Mouse (Mus musculus) adrenal gland, postnatal 4 days (tissue): ENCODE measurements around the gene Tmem170. TPM values are rescaled to one million over a fixed set of nuclear protein-coding genes. Genes with fewer than 3 reads are reported as not detected.

ENCODE experiments used
- DNase-seq, 2 experiments: peaks; one replicate each; pipeline ENCODE4 v3.0.0; 2021 to 2022; ENCODE audit warnings: low spot score in 2 of 2, mixed read lengths in 2 of 2
- total RNA-seq, 2 experiments: library from RNA; stranded (reverse); gene quantifications; 2 replicates each; pipeline ENCODE4 v1.2.3; 2021

Tmem170 gene
- total RNA-seq, 2 experiments from 2014 or later, result 5.9 to 6.1 TPM

DNA sequence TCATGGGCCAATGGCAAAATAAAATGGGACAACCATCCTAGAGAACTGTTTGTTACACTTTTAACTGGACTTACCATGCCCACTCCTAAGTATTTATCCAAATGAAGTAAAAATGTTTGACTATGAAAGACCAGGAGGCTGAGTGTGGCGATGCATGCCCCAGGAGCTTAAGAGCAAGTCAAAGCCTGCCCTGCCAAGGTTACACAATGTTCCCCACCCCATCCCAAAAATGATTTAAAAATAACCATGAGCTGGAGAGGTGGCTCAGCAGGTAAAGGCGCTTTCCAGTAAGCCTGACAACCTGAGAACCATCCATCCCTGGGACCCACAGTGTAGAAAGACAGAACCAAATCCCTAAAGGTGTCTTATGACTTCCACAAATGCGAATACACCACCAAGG, 58.0 kb downstream of the Tmem170 start:
- DNase-seq, result no peak

DNA sequence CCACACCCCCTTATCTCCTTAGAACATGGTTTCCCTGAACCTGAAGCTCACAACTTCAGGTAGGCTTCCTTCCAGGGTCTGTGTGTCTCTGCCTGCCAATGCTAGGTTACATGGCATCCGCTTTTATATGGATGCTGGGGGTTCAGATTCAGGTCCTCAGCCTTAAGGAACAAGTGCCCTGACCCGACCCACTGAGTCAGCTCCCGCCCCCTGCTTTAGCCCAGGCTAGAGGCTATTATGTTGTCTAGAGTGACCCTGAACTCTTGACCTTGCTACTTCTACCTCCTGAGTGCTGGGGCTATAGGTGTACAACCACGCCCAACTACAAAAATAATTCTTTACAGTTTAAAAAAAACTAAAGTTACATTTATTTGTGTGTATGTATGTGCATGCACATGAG, 61.5 kb downstream of the Tmem170 start:
- DNase-seq, result no peak

- no peak for DNase-seq
Observed at GRCm38 (mm10) chr8:111813818-111814217, 62.7 kb downstream of the Tmem170 start.

Other genes starting within 250 kb of the Tmem170 start
- 10 to 100 TPM; 22.0 to 23.2 TPM for gene Ldhd, start 246.4 kb downstream of the Tmem170 start, total RNA-seq
- gene Zfp1, start 233.3 kb downstream of the Tmem170 start, total RNA-seq, result 10 to 100 TPM; 15.5 to 17.0 TPM
- 1,000 to 10,000 TPM in 1 of 2 experiments, 1 to 10 TPM in 1; 1.1 to 5,957 TPM for gene Ctrb1, start 185.7 kb downstream of the Tmem170 start, total RNA-seq
- 10 to 100 TPM; 94.4 to 94.5 TPM for gene Bcar1, start 132.9 kb downstream of the Tmem170 start, total RNA-seq
- gene Cfdp1, start 22.5 kb downstream of the Tmem170 start, total RNA-seq, result 10 to 100 TPM; 84.4 to 100.0 TPM
- gene Chst5, start 33.7 kb upstream of the Tmem170 start, total RNA-seq, result under 1 TPM; 0.34 to 0.59 TPM
- 10 to 100 TPM in 1 of 2 experiments, 1 to 10 TPM in 1; 7.1 to 10.3 TPM for gene Tmem231, start 57.1 kb upstream of the Tmem170 start, total RNA-seq
- gene Gabarapl2, start 64.0 kb upstream of the Tmem170 start, total RNA-seq, result 100 to 1,000 TPM; 115 to 125 TPM
- 1 to 10 TPM; 3.6 TPM for gene Adat1, start 115.6 kb upstream of the Tmem170 start, total RNA-seq
- gene Kars, start 134.6 kb upstream of the Tmem170 start, total RNA-seq, result 100 to 1,000 TPM; 131 to 133 TPM
- gene Terf2ip, start 134.6 kb upstream of the Tmem170 start, total RNA-seq, result 10 to 100 TPM; 23.2 to 24.2 TPM
- gene Gm6793, start 138.3 kb upstream of the Tmem170 start, total RNA-seq, result not detected